Mouse (Mus musculus) liver, postnatal 0 days (tissue): ENCODE data around the gene Pdxk.

Source experiments
- CTCF ChIP-seq: sonication (generic); IDR thresholded peaks from 2 replicates; pipeline ENCODE4 v1.5.1; 2016; ENCODE audit warnings: antibody characterized with exemption, low read depth
- EP300 ChIP-seq: IDR thresholded peaks from 2 replicates; pipeline ENCODE4 v1.6.1; 2016; ENCODE audit warnings: antibody characterized with exemption, low read depth, mild to moderate bottlenecking

DNA sequence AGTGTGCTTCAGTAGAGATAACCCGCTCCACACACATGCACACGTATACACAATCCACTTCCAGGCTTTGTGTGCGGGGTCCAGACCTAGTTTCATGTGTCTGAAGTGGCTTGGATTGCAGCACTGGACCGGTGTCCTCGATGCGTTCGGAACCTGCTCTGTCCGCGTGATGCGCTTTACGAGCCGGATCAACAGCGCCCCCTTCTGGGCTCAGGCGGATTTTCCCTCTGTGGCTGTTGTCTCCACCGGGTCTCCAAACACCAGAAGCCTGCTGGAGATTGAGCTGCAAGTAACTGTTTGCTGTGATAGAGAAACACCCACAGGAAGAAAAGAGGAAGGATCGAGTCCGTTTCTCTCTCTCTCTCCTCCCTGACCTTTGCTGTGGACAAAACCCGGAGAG lies 72.7 kb downstream of the Pdxk start:
- TF ChIP-seq CTCF: peak; percentile 96
- TF ChIP-seq EP300: no peak
